Mouse (Mus musculus): ENCODE measurements at regions not wholly inside any gene's neighbourhood (a gene's known extent, or its start where the extent isn't known, plus 50 kb on each side); places are given as distances from the start of the nearest gene placed in this dataset.

DNA sequence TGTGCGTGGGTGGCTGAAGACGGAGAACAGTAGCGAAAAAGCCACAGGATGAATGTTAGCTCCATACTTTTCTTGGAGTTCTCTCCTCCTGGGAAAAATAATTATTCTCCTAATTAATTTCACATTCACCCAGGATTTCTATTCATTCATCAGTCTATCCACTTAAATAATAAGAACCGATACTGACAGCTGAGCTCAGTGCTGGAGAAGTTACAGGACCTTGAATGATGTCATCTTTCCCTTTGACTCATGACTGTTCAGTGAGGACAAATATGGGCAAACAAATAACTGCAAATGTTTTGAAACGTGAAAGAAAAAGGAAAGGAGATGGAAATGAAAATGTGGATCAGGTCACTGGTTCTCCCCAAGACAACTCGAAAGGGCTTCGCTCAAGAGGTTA, 635.7 kb upstream of the Kirrel3 start:
- DNase-seq (ENCODE audit: low spot score) (no peak), ATAC-seq (ENCODE audit: insufficient read depth, low read depth) (no peak)
- Histone ChIP-seq H3K9me3 (replicated peaks; ENCODE audit: control insufficient read depth, low read length) (no peaks in the 10 kb centered on the region), H3K4me2 (ENCODE audit: low read depth, low read length) (no peak overlapping the region), H3K27ac (ENCODE audit: low read depth) (no peak overlapping the region), H3K4me1 (ENCODE audit: control insufficient read depth, insufficient read depth) (no peaks in the 10 kb centered on the region), H3K36me3 (replicated peaks; ENCODE audit: control insufficient read depth, insufficient read depth, low read length) (no peaks in the 10 kb centered on the region), H3K27me3 (ENCODE audit: control insufficient read depth, insufficient read depth, low read length) (no peaks in the 10 kb centered on the region), H3K9ac (replicated peaks; ENCODE audit: low read depth, low read length) (no peak overlapping the region), H3K4me3 (ENCODE audit: low read depth, low read length) (no peak overlapping the region)
- 60% methylated on average over 7 of the region's 7 CpGs for WGBS
- no peak for TF ChIP-seq EP300 (IDR thresholded peaks at IDR 0.05; ENCODE audit: low read depth)

DNA sequence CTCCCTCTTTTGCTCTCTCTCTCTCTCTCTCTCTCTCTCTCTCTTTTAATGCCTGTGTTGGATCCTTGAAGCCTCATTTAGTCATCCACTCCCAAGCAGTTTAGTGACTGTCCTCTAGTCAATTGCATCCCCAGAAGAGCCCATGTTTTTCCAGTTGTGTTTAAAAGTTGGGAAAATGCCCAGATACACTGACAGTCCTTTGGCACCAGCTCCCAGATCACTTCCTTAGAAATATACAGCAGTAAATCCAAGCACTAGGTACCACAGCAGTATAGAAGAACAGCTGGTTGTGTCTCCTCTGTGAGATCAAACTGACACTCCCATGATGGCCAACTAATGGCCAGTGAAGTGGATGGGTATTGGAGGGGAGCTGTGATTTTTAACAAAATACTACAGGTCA, 634.7 kb upstream of the Kirrel3 start:
- no peak overlapping the region for H3K9ac ChIP-seq (replicated peaks; ENCODE audit: low read depth, low read length)
- H3K9me3 ChIP-seq (replicated peaks; ENCODE audit: control insufficient read depth, low read length), result no peaks in the 10 kb centered on the region
- H3K27me3 ChIP-seq (ENCODE audit: control insufficient read depth, insufficient read depth, low read length), result no peaks in the 10 kb centered on the region
- H3K36me3 ChIP-seq (replicated peaks; ENCODE audit: control insufficient read depth, insufficient read depth, low read length), result no peaks in the 10 kb centered on the region
- TF ChIP-seq EP300 (IDR thresholded peaks at IDR 0.05; ENCODE audit: low read depth), result no peak
- no peak for TF ChIP-seq CTCF (IDR thresholded peaks at IDR 0.05; ENCODE audit: low read depth)
- H3K4me2 ChIP-seq (ENCODE audit: low read depth, low read length), result no peak overlapping the region
- no peak overlapping the region for H3K27ac ChIP-seq (ENCODE audit: low read depth)
- no peak overlapping the region for H3K4me3 ChIP-seq (ENCODE audit: low read depth, low read length)
- ATAC-seq (ENCODE audit: insufficient read depth, low read depth) (no peak), DNase-seq (ENCODE audit: low spot score) (no peak)
- no peaks in the 10 kb centered on the region for H3K4me1 ChIP-seq (ENCODE audit: control insufficient read depth, insufficient read depth)

DNA sequence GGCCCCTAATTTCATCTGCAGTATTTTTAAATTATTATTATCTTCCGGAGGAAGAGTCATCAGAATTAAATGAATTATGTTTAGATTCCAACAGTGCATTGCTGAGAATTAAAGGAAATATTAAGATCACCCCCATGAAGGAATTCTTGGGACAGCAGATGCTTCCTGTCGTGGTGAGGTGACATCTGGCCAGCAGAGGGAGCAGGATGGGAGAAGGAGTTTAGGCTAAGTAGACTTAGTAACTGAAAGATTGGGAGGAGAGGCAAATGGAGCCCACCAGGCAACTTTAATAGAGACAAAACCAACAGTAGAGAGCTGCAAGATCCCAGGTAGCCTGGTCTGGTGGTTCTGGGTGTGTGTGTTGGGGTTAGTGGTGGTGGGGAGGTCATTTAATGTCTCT, 629.5 kb upstream of the Kirrel3 start:
- no peaks in the 10 kb centered on the region for H3K9me3 ChIP-seq (replicated peaks; ENCODE audit: control insufficient read depth, low read length)
- no peak overlapping the region for H3K9ac ChIP-seq (replicated peaks; ENCODE audit: low read depth, low read length)
- no peak for TF ChIP-seq EP300 (IDR thresholded peaks at IDR 0.05; ENCODE audit: low read depth)
- TF ChIP-seq CTCF (IDR thresholded peaks at IDR 0.05; ENCODE audit: low read depth), result peak; percentile 57
- no peak overlapping the region for H3K27ac ChIP-seq (ENCODE audit: low read depth)
- H3K4me1 ChIP-seq (ENCODE audit: control insufficient read depth, insufficient read depth), result no peaks in the 10 kb centered on the region
- no peak overlapping the region for H3K4me2 ChIP-seq (ENCODE audit: low read depth, low read length)
- WGBS, result 31% methylated on average over 2 of the region's 2 CpGs
- DNase-seq (ENCODE audit: low spot score) (peak; percentile 20), ATAC-seq (ENCODE audit: insufficient read depth, low read depth) (no peak)
- no peaks in the 10 kb centered on the region for H3K27me3 ChIP-seq (ENCODE audit: control insufficient read depth, insufficient read depth, low read length)
- H3K4me3 ChIP-seq (ENCODE audit: low read depth, low read length), result no peak overlapping the region
- H3K36me3 ChIP-seq (replicated peaks; ENCODE audit: control insufficient read depth, insufficient read depth, low read length), result no peaks in the 10 kb centered on the region

DNA sequence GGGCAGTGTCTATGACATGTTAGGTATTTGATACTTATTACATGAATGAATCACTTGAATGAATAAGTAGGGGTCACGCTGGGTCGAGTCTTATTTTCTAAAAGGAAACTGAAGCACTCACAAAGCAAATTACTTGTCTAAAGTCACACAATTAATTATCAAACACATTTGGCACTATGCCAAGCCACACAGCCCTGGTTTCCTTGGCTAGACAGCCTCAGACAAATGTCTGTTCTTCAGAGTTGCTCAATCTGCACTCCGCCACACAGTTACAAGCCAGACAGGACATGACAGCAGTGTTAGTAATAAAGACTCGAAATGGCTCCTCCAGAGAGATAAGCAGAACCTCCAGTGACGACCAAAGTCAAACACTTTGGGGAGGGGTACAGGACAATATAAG, 627.2 kb upstream of the Kirrel3 start:
- TF ChIP-seq EP300 (IDR thresholded peaks at IDR 0.05; ENCODE audit: low read depth), result no peak
- no peak for TF ChIP-seq CTCF (IDR thresholded peaks at IDR 0.05; ENCODE audit: low read depth)
- no peak overlapping the region for H3K27ac ChIP-seq (ENCODE audit: low read depth)
- 39% methylated on average over 5 of the region's 5 CpGs for WGBS

DNA sequence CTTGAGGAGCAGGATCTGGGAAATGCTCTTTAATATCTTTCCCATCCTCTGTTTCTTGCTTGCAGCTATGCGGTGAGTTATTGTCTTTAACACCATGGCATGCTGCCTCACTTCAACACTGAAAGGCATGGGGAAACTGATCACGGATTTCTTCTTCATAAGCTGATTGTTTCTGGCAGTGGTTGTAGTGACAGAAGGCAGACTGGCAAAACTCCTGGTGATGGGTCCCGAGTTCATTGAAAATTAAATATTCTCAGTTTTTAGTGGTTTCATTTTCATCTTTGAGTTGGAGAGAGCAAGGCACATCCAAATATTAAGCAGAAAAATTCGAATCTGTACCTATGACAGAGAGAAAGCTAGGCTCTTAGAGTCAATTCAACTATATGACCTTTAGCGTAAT, 617.0 kb upstream of the Kirrel3 start:
- DNase-seq (ENCODE audit: low spot score) (no peak), ATAC-seq (ENCODE audit: insufficient read depth, low read depth) (no peak)
- Histone ChIP-seq H3K27ac (ENCODE audit: low read depth) (no peak overlapping the region), H3K4me2 (ENCODE audit: low read depth, low read length) (no peak overlapping the region), H3K9me3 (replicated peaks; ENCODE audit: control insufficient read depth, low read length) (no peaks in the 10 kb centered on the region), H3K4me1 (ENCODE audit: control insufficient read depth, insufficient read depth) (no peaks in the 10 kb centered on the region), H3K27me3 (ENCODE audit: control insufficient read depth, insufficient read depth, low read length) (no peaks in the 10 kb centered on the region), H3K9ac (replicated peaks; ENCODE audit: low read depth, low read length) (no peak overlapping the region), H3K4me3 (ENCODE audit: low read depth, low read length) (no peak overlapping the region), H3K36me3 (replicated peaks; ENCODE audit: control insufficient read depth, insufficient read depth, low read length) (no peaks in the 10 kb centered on the region)
- whole genome bisulfite sequencing, result 70% methylated on average over 5 of the region's 5 CpGs
- TF ChIP-seq CTCF (IDR thresholded peaks at IDR 0.05; ENCODE audit: low read depth) (no peak), EP300 (IDR thresholded peaks at IDR 0.05; ENCODE audit: low read depth) (no peak)

More for the DNA sequence above, 627.2 kb upstream of the Kirrel3 start:
- H3K4me2 ChIP-seq (ENCODE audit: low read depth, low read length), result no peak overlapping the region
- H3K36me3 ChIP-seq (replicated peaks; ENCODE audit: control insufficient read depth, insufficient read depth, low read length), result no peaks in the 10 kb centered on the region
- H3K9me3 ChIP-seq (replicated peaks; ENCODE audit: control insufficient read depth, low read length), result 0 out of 2 replicates have a peak, but pooled peaks cover 3% of the 10 kb centered on the region
- H3K9ac ChIP-seq (replicated peaks; ENCODE audit: low read depth, low read length), result no peak overlapping the region
- ATAC-seq (ENCODE audit: insufficient read depth, low read depth) (no peak), DNase-seq (ENCODE audit: low spot score) (no peak)
- H3K4me1 ChIP-seq (ENCODE audit: control insufficient read depth, insufficient read depth), result no peaks in the 10 kb centered on the region
- no peaks in the 10 kb centered on the region for H3K27me3 ChIP-seq (ENCODE audit: control insufficient read depth, insufficient read depth, low read length)
- H3K4me3 ChIP-seq (ENCODE audit: low read depth, low read length), result no peak overlapping the region

DNA sequence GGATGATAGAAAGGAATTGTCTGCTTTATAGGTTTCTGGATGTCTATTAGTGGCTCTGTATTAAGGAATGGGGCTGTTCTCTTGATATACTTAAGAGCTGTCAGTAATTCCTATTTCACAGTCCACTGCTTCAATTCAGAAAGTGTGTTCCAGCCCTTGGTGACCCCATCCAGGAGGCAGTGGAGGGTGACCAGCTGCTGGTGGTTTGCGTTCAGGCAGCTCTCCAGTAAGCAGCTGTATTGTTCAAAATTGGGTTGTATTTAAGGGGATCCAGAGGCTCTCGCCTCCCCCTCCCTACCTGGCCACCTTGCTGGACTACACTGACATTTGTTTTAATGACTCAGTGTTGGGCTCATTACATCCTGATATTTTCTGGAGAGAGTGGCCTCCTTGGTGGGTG, 598.4 kb upstream of the Kirrel3 start:
- ATAC-seq (ENCODE audit: insufficient read depth, low read depth), result no peak
- WGBS, result 71% methylated on average over 2 of the region's 2 CpGs
- H3K4me1 ChIP-seq (ENCODE audit: control insufficient read depth, insufficient read depth), result no peaks in the 10 kb centered on the region

More for the DNA sequence above, 598.4 kb upstream of the Kirrel3 start:
- no peaks in the 10 kb centered on the region for H3K9me3 ChIP-seq (replicated peaks; ENCODE audit: control insufficient read depth, low read length)
- H3K27ac ChIP-seq (ENCODE audit: low read depth), result no peak overlapping the region
- no peak for DNase-seq (ENCODE audit: low spot score)
- no peak overlapping the region for H3K4me2 ChIP-seq (ENCODE audit: low read depth, low read length)
- H3K36me3 ChIP-seq (replicated peaks; ENCODE audit: control insufficient read depth, insufficient read depth, low read length), result no peaks in the 10 kb centered on the region
- TF ChIP-seq CTCF (IDR thresholded peaks at IDR 0.05; ENCODE audit: low read depth) (no peak), EP300 (IDR thresholded peaks at IDR 0.05; ENCODE audit: low read depth) (no peak)
- H3K9ac ChIP-seq (replicated peaks; ENCODE audit: low read depth, low read length), result no peak overlapping the region
- H3K27me3 ChIP-seq (ENCODE audit: control insufficient read depth, insufficient read depth, low read length), result no peaks in the 10 kb centered on the region
- no peak overlapping the region for H3K4me3 ChIP-seq (ENCODE audit: low read depth, low read length)
